Mouse (Mus musculus) cerebellum, adult 2 months (tissue): ENCODE results near the gene Fam173b.

ENCODE experiments used
- CTCF ChIP-seq: fragments of 200-500 bp; IDR thresholded peaks from 2 replicates; pipeline ENCODE4 v1.5.1; 2011; ENCODE audit warnings: low read depth, mild to moderate bottlenecking, control low read depth, low read length, moderate library complexity, borderline replicate concordance; ENCODE audit not compliant: insufficient read depth
- POLR2A ChIP-seq: fragments of 200-500 bp; IDR thresholded peaks from 2 replicates; pipeline ENCODE4 v1.6.1; 2011; ENCODE audit warnings: low read length, control low read depth, borderline replicate concordance; ENCODE audit not compliant: insufficient read depth

DNA sequence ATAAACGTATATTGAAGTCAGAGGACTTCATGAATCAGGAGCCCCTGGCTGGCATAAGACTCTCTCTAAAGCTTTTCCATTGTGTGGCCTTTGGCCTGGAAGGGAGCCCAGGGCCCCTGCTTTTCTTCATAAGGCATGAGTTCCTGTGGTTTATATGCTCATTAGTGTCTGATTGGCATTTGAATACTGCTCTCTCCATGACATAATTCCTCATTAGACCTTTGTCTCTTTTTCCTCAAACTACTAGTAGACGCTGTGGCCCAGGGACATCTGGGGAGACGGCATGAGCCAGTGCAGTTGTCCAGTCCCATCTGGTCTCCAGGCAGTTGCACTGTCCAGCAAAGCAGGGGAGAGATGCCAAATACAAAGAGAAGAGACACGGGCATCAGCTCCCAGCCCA, 60.1 kb downstream of the Fam173b start:
- no peak for TF ChIP-seq CTCF
- TF ChIP-seq POLR2A = no peak
